Mouse (Mus musculus): ENCODE results near the gene Arhgef17.
"Not testable (repeated sequence)": the region's sequence is repeated elsewhere in the genome, so short reads cannot be mapped to it uniquely, and the experiment has no call there.

The Arhgef17 gene

GRCm38 (mm10) chr7:100847131-100847530 lies 84.8 kb downstream of the Arhgef17 start:
- no peak for DNase-seq (ENCODE audit: low read depth, low spot score)

- DNase-seq (ENCODE audit: low read depth, low spot score), result not testable (repeated sequence)
Measured at GRCm38 (mm10) chr7:100846033-100846432, 85.9 kb downstream of the Arhgef17 start.

GRCm38 (mm10) chr7:100845412-100845811 lies 86.5 kb downstream of the Arhgef17 start:
- peak; percentile 26 for DNase-seq (ENCODE audit: low read depth, low spot score)

DNA sequence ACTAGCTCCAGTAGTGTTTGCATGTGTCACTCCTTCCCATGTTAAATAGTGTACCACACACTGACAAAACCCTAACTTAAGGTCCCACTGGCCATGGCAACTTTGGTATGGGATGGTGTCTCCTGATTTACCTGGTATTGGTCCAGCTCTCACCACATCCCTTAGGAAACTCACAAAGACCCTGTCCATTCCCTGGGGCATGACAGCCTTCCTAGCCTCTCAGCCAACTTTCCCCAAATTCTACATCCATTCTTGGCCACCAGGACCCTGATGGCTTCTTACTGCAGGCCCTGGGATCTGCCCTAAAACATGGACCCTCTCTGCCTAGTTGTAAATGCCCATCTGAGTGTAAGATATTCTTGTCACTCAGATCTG lies 86.9 kb downstream of the Arhgef17 start:
- no peak for DNase-seq (ENCODE audit: low read depth, low spot score)

- no peak for DNase-seq (ENCODE audit: low read depth, low spot score)
Measured at GRCm38 (mm10) chr7:100844385-100845025, 87.4 kb downstream of the Arhgef17 start.

DNA sequence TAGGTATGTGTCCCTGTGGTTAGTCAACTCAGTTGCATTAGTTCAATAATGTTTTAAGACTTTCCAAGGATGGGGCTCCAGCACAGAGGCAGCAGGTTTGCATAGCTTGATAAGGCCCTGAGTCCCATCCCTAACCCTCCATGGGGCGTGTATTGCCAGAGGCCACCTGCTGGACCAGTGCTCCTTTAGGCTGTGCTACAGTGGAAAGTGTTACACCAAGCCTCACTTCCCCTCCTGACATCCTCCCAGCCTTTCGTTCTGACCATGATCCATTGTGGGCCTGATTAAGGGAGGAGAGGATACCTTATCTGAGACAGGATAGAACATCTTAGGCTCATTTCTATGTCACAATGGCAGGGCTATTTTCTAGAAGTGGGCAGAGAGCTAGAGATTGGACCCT lies 88.0 kb downstream of the Arhgef17 start:
- DNase-seq (ENCODE audit: low read depth, low spot score), result no peak

GRCm38 (mm10) chr7:100842175-100842574 lies 89.7 kb downstream of the Arhgef17 start:
- DNase-seq (ENCODE audit: low read depth, low spot score), result peak; percentile 25

- no peak for DNase-seq (ENCODE audit: low read depth, low spot score)
Measured at GRCm38 (mm10) chr7:100841608-100842007, 90.3 kb downstream of the Arhgef17 start.

- no peak for DNase-seq (ENCODE audit: low read depth, low spot score)
Measured at GRCm38 (mm10) chr7:100840906-100841305, 91.0 kb downstream of the Arhgef17 start.

GRCm38 (mm10) chr7:100839632-100840402 lies 92.1 kb downstream of the Arhgef17 start:
- no peak for DNase-seq (ENCODE audit: low read depth, low spot score)

DNA sequence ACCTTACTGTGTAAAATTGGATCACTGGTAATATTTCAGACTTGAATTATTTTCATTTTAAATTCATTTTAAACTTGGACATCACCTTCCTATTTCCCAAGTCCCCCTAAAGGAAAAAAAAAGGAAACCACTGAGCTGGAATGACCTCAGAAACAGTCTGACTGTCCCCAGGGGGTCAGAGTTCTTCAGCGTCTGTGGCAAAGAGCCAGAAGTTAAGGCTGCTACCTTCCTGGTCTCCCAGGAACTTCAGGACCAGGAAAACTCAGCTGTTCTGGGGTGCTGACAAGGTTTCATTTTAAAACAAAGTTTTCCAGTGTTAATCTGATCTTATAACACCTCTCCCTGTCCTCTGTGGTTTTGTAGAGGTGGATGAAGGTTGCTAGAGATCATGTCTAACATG lies 94.2 kb downstream of the Arhgef17 start:
- DNase-seq (ENCODE audit: low read depth, low spot score), result no peak

- DNase-seq (ENCODE audit: low read depth, low spot score), result no peak
Measured at GRCm38 (mm10) chr7:100836657-100837056, 95.2 kb downstream of the Arhgef17 start.

- DNase-seq (ENCODE audit: low read depth, low spot score), result no peak
Measured at GRCm38 (mm10) chr7:100835711-100836110, 96.2 kb downstream of the Arhgef17 start.

DNA sequence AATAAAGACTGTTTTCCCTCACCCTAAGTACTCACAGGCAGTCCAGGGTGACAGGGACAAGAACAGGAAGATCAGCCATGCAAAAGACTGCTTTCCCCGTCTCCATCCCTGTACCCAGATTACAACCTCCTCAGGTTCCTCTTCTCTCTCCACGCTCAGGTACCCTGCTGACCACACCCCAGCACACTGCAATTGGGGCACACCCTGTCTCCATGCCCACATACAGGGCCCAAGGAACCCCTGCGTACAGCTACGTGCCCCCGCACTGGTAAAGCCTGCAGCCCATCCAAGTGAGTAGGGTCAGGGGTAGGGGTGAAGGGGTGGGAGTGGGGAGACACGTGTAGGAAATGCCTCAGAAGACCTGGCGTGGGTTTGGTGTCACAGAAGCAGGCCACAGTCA lies 96.7 kb downstream of the Arhgef17 start:
- no peak for DNase-seq (ENCODE audit: low read depth, low spot score)

DNA sequence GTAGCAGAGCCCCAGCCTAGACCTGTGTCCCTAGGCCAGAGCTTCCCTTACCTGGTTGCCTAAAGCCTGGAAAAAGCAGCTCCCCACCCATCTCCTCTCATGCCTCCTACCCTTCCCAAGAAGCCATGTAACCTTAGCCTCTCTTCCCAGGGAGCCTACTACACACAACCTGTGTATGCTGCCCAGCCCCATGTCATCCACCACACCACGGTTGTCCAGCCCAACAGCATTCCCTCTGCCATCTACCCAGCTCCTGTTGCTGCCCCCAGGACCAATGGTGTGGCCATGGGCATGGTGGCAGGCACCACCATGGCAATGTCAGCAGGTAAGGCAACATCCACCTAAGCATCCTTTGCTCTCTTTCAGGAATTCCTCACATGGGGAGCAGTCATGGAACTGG lies 98.0 kb downstream of the Arhgef17 start:
- DNase-seq (ENCODE audit: low read depth, low spot score), result no peak

- DNase-seq (ENCODE audit: low read depth, low spot score), result no peak
Measured at GRCm38 (mm10) chr7:100828549-100828948, 103.4 kb downstream of the Arhgef17 start.

- DNase-seq (ENCODE audit: low read depth, low spot score), result no peak
Measured at GRCm38 (mm10) chr7:100824661-100825060, 107.2 kb downstream of the Arhgef17 start.
